Mouse (Mus musculus) myocyte (in vitro differentiated cells): ENCODE measurements around the gene Sirt3. TPM values are rescaled to one million over a fixed set of nuclear protein-coding genes. Genes with fewer than 3 reads are reported as not detected.

Source experiments
- H3K27me3 ChIP-seq: one replicate; pipeline ENCODE4 v1.6.1; 2011; ENCODE audit not compliant: control insufficient read depth, insufficient read depth, insufficient read length
- H3K36me3 ChIP-seq: one replicate; pipeline ENCODE4 v1.6.1; 2011; ENCODE audit not compliant: control insufficient read depth, insufficient read depth
- H3K4me2 ChIP-seq: one replicate; pipeline ENCODE4 v1.6.1; 2011; ENCODE audit warnings: low read depth, control low read depth
- H3K4me3 ChIP-seq: one replicate; pipeline ENCODE4 v1.5.1; 2011; ENCODE audit warnings: mild to moderate bottlenecking, control low read depth, moderate library complexity
- H3K79me2 ChIP-seq: one replicate; pipeline ENCODE4 v1.6.1; 2011; ENCODE audit not compliant: control insufficient read depth, insufficient read depth
- H3ac ChIP-seq: one replicate; pipeline ENCODE4 v1.6.1; 2011; ENCODE audit not compliant: control insufficient read depth, insufficient read length
- CEBPB ChIP-seq: IDR thresholded peaks from 2 replicates; pipeline ENCODE4 v1.6.1; 2011; ENCODE audit warnings: mild to moderate bottlenecking, moderate library complexity; ENCODE audit not compliant: poor library complexity, insufficient read depth, severe bottlenecking
- E2F4 ChIP-seq: IDR thresholded peaks from one replicate; pipeline ENCODE4 v1.6.1; 2011; ENCODE audit warnings: mild to moderate bottlenecking, control low read depth, moderate library complexity; ENCODE audit not compliant: insufficient read depth
- MAX ChIP-seq: IDR thresholded peaks from one replicate; pipeline ENCODE4 v1.6.1; 2011; ENCODE audit warnings: low read depth, mild to moderate bottlenecking, control low read depth
- MYOD1 ChIP-seq, 3 experiments: IDR thresholded peaks; one replicate each; pipeline ENCODE4 v1.6.1; 2011; ENCODE audit warnings: control low read depth in 2 of 3, low read depth in 2 of 3, mild to moderate bottlenecking in 2 of 3, moderate library complexity in 1 of 3; ENCODE audit not compliant: insufficient read length in 2 of 3, control insufficient read depth in 1 of 3
- MYOG ChIP-seq, 3 experiments: IDR thresholded peaks; one replicate each; pipeline ENCODE4 v1.6.1; 2011; ENCODE audit warnings: control low read depth in 2 of 3, low read depth in 2 of 3, mild to moderate bottlenecking in 2 of 3; ENCODE audit not compliant: insufficient read length in 2 of 3, control insufficient read depth in 1 of 3, insufficient read depth in 1 of 3
- POLR2A ChIP-seq: IDR thresholded peaks from one replicate; pipeline ENCODE4 v1.6.1; 2011; ENCODE audit warnings: low read depth, mild to moderate bottlenecking, control low read depth, moderate library complexity; ENCODE audit not compliant: insufficient read length
- POLR2AphosphoS2 ChIP-seq: IDR thresholded peaks from one replicate; pipeline ENCODE4 v1.6.1; 2011; ENCODE audit warnings: low read depth, control low read depth; ENCODE audit not compliant: insufficient read length
- REST ChIP-seq: IDR thresholded peaks from one replicate; pipeline ENCODE4 v1.6.1; 2011; ENCODE audit warnings: mild to moderate bottlenecking, control low read depth, moderate library complexity; ENCODE audit not compliant: insufficient read depth, insufficient read length
- SRF ChIP-seq: IDR thresholded peaks from one replicate; pipeline ENCODE4 v1.6.1; 2011; ENCODE audit warnings: low read depth; ENCODE audit not compliant: control insufficient read depth, insufficient read length
- TCF12 ChIP-seq: IDR thresholded peaks from one replicate; pipeline ENCODE4 v1.6.1; 2011; ENCODE audit warnings: mild to moderate bottlenecking, control low read depth; ENCODE audit not compliant: poor library complexity, insufficient read depth, severe bottlenecking
- TCF3 ChIP-seq: IDR thresholded peaks from one replicate; pipeline ENCODE4 v1.6.1; 2011; ENCODE audit warnings: low read depth, control low read depth; ENCODE audit not compliant: insufficient read length
- USF1 ChIP-seq: IDR thresholded peaks from one replicate; pipeline ENCODE4 v1.6.1; 2011; ENCODE audit warnings: low read depth, mild to moderate bottlenecking, control low read depth, moderate library complexity
- polyA plus RNA-seq: library from polyadenylated mRNA; unstranded; fragments of >200 nt; fragmentation: generic; extraction: Trizol; gene quantifications from one replicate; pipeline ENCODE4 v1.2.1, GENCODE M21; 2012; ENCODE audit warnings: missing spikeins

The Sirt3 gene
- polyA plus RNA-seq = 28.8 TPM

DNA sequence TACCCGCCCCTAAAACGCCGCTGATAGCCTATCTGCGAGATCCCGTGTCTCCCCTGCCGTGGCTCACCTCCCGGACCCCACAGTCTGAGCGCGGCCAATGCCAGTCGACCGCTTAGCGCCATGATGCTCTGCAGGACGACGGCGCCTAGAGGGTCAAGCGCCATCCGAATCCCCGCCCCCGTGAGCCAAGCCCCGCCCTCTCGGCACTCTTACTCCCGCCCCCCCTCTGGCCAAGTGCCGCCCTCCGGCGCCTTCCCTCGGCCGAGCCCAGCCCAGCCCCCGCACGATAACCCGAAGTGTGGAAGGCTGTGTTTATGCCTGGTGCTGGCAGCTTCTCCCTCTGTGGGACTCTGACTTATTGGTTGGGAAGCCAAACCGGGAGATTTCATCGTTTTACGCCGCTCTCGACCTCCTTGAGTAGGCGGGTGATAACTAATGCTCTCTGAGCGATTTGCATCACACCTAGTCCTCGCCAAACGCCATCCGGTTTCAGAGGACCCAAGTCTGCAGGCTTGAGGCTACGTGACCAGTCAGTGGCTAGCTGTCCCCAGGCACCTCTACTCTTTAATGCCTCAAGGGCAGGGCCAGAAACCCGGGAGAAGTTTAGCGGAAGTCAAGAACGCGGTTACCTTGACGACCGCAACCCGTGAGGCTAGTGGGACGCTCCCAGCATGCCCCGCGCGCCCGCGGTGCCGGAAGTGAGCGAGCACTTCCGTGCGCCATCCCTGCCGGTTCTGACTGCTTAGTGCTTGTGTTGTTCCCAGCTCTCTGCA, at the start of gene Sirt3, which contains the start of gene Psmd13:
Sirt3 (minus strand) TSS at position 614 of the 773 bp plus-strand sequence.
Psmd13 (plus strand) TSS at position 273 of the 773 bp plus-strand sequence.
- TF ChIP-seq USF1 (peak; percentile 20), POLR2A (peak; percentile 95), MYOG (IDR thresholded peaks at IDR 0.05; ENCODE audit: control insufficient read depth in 1 of 3, insufficient read depth in 1 of 3, insufficient read length in 2 of 3, low read depth in 2 of 3) (no peak), POLR2AphosphoS2 (peak; percentile 92)
- peak within 1 kb of the TSS; percentile 40 for H3ac ChIP-seq
- peak within 1 kb of the TSS; percentile 99 for H3K4me2 ChIP-seq
- no peaks in the 10 kb centered on the region for H3K27me3 ChIP-seq
- peaks cover 10% of the 10 kb centered on the region for H3K36me3 ChIP-seq
- H3K4me3 ChIP-seq = peak within 1 kb of the TSS; percentile 98
- peaks cover 38% of the 10 kb centered on the region for H3K79me2 ChIP-seq

DNA sequence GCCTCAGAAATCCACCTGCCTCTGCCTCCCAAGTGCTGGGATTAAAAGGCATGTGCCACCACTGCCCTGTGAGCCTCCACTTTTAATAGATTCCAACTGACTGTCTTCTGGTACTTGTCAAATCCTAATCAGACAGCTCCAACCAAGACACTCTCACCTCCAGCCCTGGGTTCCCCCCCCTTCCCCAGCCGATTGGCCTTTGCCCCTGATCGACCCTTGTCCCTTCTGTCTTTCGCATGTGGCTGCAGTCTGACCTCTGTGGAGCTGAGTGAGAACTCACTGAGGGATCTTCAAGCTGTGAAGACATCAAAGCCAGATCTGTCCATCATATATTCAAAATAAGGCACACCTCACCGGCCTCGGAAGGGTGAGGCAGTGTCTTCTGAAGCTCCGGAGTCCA, 45.1 kb upstream of the Sirt3 start:
- Histone ChIP-seq H3K4me2 (no peak overlapping the region), H3K79me2 (no peaks in the 10 kb centered on the region), H3K4me3 (no peak overlapping the region), H3K36me3 (no peaks in the 10 kb centered on the region), H3K27me3 (peaks cover 39% of the 10 kb centered on the region), H3ac (no peak overlapping the region)
- TF ChIP-seq E2F4 (no peak), MAX (no peak), TCF12 (no peak), TCF3 (no peak), CEBPB (no peak), MYOD1 (IDR thresholded peaks at IDR 0.05; ENCODE audit: control insufficient read depth in 1 of 3, insufficient read length in 2 of 3, low read depth in 2 of 3) (no peak), SRF (no peak)

DNA sequence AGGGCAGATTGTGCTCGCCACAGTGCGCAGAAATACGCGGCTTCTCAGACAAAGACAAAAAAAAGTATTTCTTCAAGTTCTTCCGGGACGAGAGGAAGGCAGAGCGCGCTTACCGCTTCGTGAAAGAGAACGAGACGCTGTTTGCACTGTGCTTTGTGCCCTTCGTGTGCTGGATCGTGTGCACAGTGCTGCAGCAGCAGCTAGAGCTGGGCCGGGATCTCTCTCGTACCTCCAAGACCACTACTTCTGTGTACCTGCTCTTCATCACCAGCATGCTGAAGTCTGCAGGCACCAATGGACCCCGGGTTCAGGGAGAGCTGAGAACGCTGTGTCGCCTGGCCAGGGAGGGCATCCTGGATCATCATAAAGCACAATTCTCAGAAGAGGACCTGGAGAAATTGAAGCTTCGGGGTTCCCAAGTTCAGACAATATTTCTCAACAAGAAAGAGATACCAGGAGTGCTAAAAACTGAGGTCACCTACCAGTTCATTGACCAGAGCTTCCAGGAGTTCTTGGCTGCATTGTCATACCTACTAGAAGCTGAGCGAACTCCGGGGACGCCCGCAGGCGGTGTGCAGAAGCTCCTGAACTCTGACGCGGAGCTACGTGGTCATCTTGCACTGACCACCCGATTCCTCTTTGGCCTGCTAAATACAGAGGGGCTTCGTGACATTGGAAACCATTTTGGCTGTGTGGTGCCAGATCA, 41.1 kb upstream of the Sirt3 start:
- TF ChIP-seq SRF (no peak), CEBPB (no peak), TCF3 (no peak), REST (no peak), MAX (no peak), TCF12 (no peak), MYOG (IDR thresholded peaks at IDR 0.05; ENCODE audit: control insufficient read depth in 1 of 3, insufficient read depth in 1 of 3, insufficient read length in 2 of 3, low read depth in 2 of 3) (no peak), POLR2A (no peak), E2F4 (no peak), USF1 (no peak), MYOD1 (IDR thresholded peaks at IDR 0.05; ENCODE audit: control insufficient read depth in 1 of 3, insufficient read length in 2 of 3, low read depth in 2 of 3) (no peak), POLR2AphosphoS2 (no peak)
- Histone ChIP-seq H3K79me2 (no peaks in the 10 kb centered on the region), H3ac (no peak overlapping the region), H3K27me3 (peaks cover 48% of the 10 kb centered on the region), H3K4me3 (no peak overlapping the region), H3K36me3 (no peaks in the 10 kb centered on the region), H3K4me2 (no peak overlapping the region)

DNA sequence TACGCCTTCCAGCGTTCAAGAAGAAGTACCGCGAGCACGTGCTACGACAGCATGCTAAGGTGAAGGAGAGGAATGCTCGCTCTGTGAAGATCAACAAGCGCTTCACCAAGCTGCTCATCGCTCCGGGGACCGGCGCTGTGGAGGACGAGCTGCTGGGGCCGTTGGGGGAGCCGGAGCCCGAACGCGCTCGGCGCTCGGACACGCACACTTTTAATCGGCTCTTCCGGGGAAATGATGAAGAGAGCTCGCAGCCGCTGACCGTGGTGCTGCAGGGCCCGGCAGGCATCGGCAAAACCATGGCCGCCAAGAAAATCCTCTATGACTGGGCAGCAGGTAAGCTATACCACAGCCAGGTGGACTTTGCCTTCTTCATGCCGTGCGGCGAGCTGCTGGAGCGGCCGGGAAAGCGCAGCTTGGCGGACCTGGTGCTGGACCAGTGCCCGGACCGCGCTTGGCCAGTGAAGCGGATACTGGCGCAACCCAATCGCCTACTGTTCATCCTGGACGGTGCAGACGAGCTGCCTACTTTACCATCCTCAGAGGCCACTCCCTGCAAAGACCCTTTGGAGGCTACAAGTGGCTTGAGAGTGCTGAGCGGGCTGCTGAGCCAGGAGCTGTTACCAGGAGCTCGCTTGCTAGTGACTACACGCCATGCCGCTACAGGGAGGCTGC, 40.4 kb upstream of the Sirt3 start:
- H3K4me2 ChIP-seq = no peak overlapping the region
- TF ChIP-seq REST (peak; percentile 68), MYOD1 (IDR thresholded peaks at IDR 0.05; ENCODE audit: control insufficient read depth in 1 of 3, insufficient read length in 2 of 3, low read depth in 2 of 3) (no peak), POLR2AphosphoS2 (no peak)
- H3K79me2 ChIP-seq = no peaks in the 10 kb centered on the region
- H3K4me3 ChIP-seq = no peak overlapping the region
- H3K36me3 ChIP-seq = no peaks in the 10 kb centered on the region
- H3K27me3 ChIP-seq = peaks cover 48% of the 10 kb centered on the region
- H3ac ChIP-seq = no peak overlapping the region

DNA sequence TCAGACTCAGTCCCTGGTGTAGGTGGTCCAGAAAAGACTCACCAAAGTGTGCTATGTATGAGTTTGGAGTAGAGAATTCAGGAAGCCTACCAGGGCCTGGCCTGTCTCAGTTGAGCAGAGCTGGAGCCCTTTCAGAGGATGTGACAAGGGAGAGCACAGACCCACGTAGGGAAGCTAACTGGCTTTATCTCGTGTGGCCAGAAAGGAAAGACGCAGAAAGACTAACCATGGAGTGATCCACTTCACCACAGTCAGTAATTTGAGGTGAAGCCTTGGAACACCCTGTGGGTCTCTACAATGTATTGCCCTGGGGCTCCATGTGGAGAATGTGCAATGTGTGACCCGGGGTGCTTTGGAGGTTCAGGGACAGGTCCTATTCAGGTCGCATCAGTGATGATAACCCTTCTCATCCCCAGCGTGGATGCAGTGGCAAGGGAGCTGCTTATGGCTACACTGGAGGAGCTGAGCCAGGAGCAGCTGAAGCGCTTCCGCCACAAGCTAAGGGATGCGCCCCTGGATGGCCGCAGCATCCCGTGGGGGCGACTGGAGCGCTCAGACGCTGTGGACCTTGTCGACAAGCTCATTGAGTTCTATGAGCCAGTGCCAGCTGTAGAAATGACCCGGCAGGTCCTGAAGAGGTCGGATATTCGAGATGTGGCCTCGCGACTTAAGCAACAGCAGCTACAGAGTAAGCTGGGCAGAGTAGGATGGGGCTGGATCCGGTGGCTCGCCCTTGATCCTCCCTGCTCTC, 39.3 kb upstream of the Sirt3 start:
- peaks cover 48% of the 10 kb centered on the region for H3K27me3 ChIP-seq
- H3K36me3 ChIP-seq = no peaks in the 10 kb centered on the region
- H3K79me2 ChIP-seq = no peaks in the 10 kb centered on the region
- no peak for TF ChIP-seq MYOD1 (IDR thresholded peaks at IDR 0.05; ENCODE audit: control insufficient read depth in 1 of 3, insufficient read length in 2 of 3, low read depth in 2 of 3)
- TF ChIP-seq USF1 = no peak
- no peak for TF ChIP-seq REST
- TF ChIP-seq MYOG (IDR thresholded peaks at IDR 0.05; ENCODE audit: control insufficient read depth in 1 of 3, insufficient read depth in 1 of 3, insufficient read length in 2 of 3, low read depth in 2 of 3) = no peak
- no peak for TF ChIP-seq POLR2AphosphoS2
- TF ChIP-seq SRF = no peak
- TF ChIP-seq MAX = no peak
- TF ChIP-seq TCF3 = no peak
- TF ChIP-seq POLR2A = no peak
- TF ChIP-seq TCF12 = no peak
- TF ChIP-seq E2F4 = no peak
- TF ChIP-seq CEBPB = no peak
- H3ac ChIP-seq = no peak overlapping the region
- no peak overlapping the region for H3K4me3 ChIP-seq
- H3K4me2 ChIP-seq = no peak overlapping the region
